Mouse (Mus musculus): ENCODE data around the gene Slc24a3. TPM values are rescaled to one million over a fixed set of nuclear protein-coding genes. Genes with fewer than 3 reads are reported as not detected.

Gene Slc24a3
- total RNA-seq, 2 experiments from 2014 or later, result 1.4 to 1.9 TPM

- DNase-seq, result no peak
- intact Hi-C loops (cut with DNase I), result no loop called here
These were observed 168.9 kb downstream of the Slc24a3 start for GRCm38 (mm10) chr2:145336406-145336805.

GRCm38 (mm10) chr2:145340816-145341215, 173.3 kb downstream of the Slc24a3 start:
- no peak for DNase-seq
- intact Hi-C loops (cut with DNase I), result no loop called here

- no peak for DNase-seq
- intact Hi-C loops (cut with DNase I), result no loop called here
These were observed 175.4 kb downstream of the Slc24a3 start for GRCm38 (mm10) chr2:145342956-145343355.

GRCm38 (mm10) chr2:145344521-145344920, 177.0 kb downstream of the Slc24a3 start:
- no peak for DNase-seq
- intact Hi-C loops (cut with DNase I), result no loop called here

GRCm38 (mm10) chr2:145353801-145354200, 186.2 kb downstream of the Slc24a3 start:
- intact Hi-C loops (cut with DNase I), result no loop called here
- DNase-seq, result no peak

- intact Hi-C loops (cut with DNase I), result no loop called here
- no peak for DNase-seq
These were observed 190.8 kb downstream of the Slc24a3 start for GRCm38 (mm10) chr2:145358236-145358942.

- DNase-seq, result no peak
- intact Hi-C loops (cut with DNase I), result no loop called here
These were observed 196.1 kb downstream of the Slc24a3 start for GRCm38 (mm10) chr2:145363604-145364003.

DNA sequence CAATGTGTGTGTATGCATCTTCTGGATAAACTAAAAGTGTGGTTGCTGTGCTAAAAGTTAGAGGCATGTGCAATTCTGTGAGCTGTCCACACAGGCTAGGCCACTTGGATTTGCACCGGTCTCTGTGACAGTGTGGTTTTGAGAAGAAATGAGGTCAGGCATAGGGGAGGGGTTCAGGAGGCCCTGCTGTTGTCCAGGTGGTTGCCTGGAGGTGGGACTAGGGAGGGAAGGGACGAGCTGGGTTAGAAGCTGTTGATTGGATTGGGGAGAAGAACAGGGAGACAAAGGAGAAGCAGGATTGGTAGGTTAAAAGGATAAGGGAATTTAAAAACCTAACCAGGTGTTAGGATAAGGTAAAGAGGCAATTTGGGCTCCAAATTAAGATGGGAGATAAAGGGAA, 201.1 kb downstream of the Slc24a3 start:
- intact Hi-C loops (cut with DNase I), result no loop called here
- DNase-seq, result no peak

DNA sequence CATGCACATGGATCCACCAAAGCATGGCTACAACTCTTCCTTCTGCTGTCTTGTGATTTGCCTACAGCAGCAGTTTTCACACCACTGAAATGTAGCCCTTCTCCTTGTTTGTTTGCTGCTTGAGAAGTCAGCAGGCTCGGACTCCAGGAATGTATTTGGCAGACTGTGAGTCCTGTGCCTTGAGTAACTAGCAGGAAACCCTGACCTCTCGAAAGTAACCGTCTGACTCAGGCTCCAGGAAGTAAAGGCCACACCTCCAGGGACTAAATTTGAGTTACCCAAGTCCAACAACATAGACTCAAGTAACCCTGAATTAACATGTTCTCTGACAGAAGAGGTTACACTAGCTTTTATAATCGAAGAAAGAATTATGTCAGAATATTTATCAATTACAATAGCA, 203.2 kb downstream of the Slc24a3 start:
- no peak for DNase-seq
- intact Hi-C loops (cut with DNase I), result no loop called here

DNA sequence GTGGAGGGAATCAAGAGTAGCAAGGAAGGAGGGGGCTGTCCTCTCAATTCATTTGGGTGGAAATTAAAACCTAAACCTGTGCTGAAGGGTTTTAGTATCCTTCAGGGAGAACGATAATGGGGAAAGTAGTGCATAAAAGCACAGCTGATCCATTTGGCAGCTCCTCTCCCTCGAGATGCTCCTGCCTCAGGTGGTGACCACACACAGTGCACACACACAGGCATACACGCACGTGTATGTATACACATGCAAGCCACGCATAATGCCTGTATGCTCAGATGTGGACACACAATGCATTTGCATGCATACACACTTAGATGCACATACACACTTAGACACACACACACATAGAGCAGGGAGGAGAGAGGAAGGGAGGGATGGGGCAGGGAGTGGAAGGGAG, 206.2 kb downstream of the Slc24a3 start:
- DNase-seq, result no peak
- intact Hi-C loops (cut with DNase I), result no loop called here

- intact Hi-C loops (cut with DNase I), result no loop called here
- no peak for DNase-seq
These were observed 215.6 kb downstream of the Slc24a3 start for GRCm38 (mm10) chr2:145382908-145383770.

- intact Hi-C loops (cut with DNase I), result no loop called here
- DNase-seq, result no peak
These were observed 216.7 kb downstream of the Slc24a3 start for GRCm38 (mm10) chr2:145384221-145384620.

DNA sequence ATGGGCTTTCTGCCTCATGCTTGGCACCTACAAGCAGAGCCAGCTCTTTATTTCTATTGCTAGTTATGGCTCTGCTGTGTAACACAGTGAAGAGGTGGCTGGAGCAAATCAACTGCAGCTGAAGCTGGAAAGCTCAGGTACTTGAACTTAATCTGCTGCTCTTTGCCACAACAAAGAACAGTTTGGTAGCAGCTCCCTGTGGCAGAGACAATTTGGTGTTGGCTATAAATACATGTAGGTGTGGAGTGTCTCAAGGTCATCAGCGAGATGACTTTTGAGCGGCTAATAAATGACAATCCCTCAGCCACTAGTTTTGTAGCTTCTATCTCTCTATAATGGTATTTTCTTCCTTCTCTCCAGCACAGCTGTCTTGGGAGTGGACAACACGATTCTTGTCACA, 217.7 kb downstream of the Slc24a3 start:
- DNase-seq, result no peak
- intact Hi-C loops (cut with DNase I), result no loop called here

GRCm38 (mm10) chr2:145385773-145386172, 218.2 kb downstream of the Slc24a3 start:
- no peak for DNase-seq
- intact Hi-C loops (cut with DNase I), result no loop called here

- DNase-seq, result no peak
- intact Hi-C loops (cut with DNase I), result no loop called here
These were observed 228.2 kb downstream of the Slc24a3 start for GRCm38 (mm10) chr2:145395804-145396203.

GRCm38 (mm10) chr2:145396579-145396978, 229.0 kb downstream of the Slc24a3 start:
- no peak for DNase-seq

GRCm38 (mm10) chr2:145397456-145398206, 230.1 kb downstream of the Slc24a3 start:
- intact Hi-C loops (cut with DNase I), result no loop called here

More at GRCm38 (mm10) chr2:145396579-145396978, 229.0 kb downstream of the Slc24a3 start:
- intact Hi-C loops (cut with DNase I), result no loop called here

DNA sequence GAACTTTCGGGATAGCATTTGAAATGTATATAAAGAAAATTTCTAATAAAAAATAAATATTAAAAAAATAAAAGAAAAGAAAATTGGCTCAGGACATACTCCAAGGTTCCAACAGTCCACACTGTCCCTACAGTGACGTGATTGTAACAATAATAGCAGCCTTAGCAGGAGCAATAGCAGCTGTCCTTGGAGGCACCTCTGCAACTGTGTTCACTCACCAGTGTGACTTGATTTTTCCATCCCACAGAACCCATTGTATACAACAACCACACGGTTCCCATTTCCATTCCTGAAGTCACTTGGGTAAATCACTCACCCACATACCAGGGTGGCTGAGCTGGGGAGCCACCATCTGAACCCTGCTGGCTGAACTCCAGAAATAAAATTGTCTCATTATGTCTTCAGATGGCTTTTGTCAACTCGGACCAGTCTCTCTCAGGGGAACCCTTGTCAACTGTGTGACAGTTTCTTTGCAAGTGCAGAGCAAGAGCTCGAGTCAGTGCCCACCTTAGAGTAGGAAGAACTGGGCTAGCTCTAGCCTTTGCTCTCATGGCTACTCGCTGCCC, 233.8 kb downstream of the Slc24a3 start:
- intact Hi-C loops (cut with DNase I), result no loop called here
- no peak for DNase-seq

More at GRCm38 (mm10) chr2:145397456-145398206, 230.1 kb downstream of the Slc24a3 start:
- DNase-seq, result no peak

DNA sequence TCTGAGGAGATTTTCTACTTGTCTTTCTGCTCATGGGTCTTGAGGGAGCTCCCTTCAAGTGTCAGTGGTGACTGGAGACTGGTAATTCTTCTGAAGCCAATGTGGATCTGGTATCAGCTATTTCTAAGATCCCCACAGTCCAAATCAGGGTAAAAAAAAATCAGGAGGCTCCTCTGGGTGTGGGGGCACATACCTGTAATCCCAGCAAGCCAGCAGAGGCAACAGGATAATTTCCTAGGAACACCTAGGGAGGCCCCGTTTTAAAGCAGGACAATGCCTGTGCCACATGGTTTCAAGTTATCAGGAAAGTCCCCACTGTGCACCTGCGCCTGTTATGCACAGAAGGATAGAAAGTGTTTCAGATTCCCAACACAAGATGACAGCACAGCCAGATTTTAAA, 234.4 kb downstream of the Slc24a3 start:
- intact Hi-C loops (cut with DNase I), result no loop called here
- DNase-seq, result no peak

DNA sequence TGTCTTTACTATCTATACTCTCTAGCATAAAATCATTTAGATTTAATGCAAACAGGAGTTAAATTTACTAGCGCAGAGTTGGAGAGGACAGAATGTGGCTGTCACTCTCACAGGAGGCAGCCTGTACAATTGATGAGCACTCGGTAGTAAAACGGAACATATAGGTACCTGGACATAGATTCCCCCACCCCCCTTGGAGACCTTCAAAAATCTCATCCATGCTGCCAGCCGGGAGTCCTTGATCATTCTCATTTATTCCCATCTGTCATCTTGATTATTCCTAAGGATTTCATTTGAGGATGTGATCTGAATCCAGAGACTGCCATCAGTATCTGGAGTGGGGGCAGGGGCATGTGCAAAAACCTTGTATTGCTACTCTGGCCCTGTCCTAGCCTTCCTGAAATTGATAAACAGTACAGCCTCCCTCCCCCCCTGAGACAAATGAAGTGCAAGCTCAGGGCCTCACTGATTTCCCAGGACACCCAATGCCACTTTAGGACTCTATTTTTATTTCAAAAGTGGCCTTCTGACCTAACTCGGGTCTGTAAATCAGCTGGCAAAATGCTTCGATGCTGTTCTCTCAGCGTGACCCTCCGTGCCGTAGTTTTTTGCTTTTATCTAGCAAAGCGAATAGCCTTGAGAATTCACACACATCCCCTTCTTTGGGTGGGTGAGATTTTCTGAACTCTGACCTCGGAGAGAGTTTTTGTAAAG, 237.4 kb downstream of the Slc24a3 start:
- DNase-seq, result no peak
- intact Hi-C loops (cut with DNase I), result no loop called here

Data from gastrocnemius, postnatal 36 days (tissue).